Mouse (Mus musculus) heart, postnatal 0 days (tissue): Measurements from ENCODE around the gene Zcchc2. TPM values are rescaled to one million over a fixed set of nuclear protein-coding genes. Genes with fewer than 3 reads are reported as not detected.

Experiments used
- ATAC-seq: fragments of 200-750 bp; cut with Nextera tagmentation; 2 replicates; pipeline ENCODE4 v1.8.0; 2017; ENCODE audit warnings: low read depth, moderate number of reproducible peaks, moderate library complexity; ENCODE audit not compliant: insufficient read depth
- DNase-seq: peaks from one replicate; pipeline ENCODE4 v3.0.0-alpha.2; 2016; ENCODE audit warnings: low spot score
- H3K27ac ChIP-seq: fragments of 300-500 bp; sonication (generic); 2 replicates; pipeline ENCODE4 v1.5.1; 2014; ENCODE audit warnings: low read depth, mild to moderate bottlenecking
- H3K27me3 ChIP-seq: fragments of 300-500 bp; sonication (generic); 2 replicates; pipeline ENCODE4 v1.6.1; 2014; ENCODE audit warnings: low read length, mixed read lengths; ENCODE audit not compliant: control insufficient read depth, insufficient read depth
- H3K36me3 ChIP-seq: fragments of 300-500 bp; sonication (generic); replicated peaks from 2 replicates; pipeline ENCODE4 v1.6.1; 2014; ENCODE audit warnings: low read length, mixed read lengths; ENCODE audit not compliant: control insufficient read depth, insufficient read depth
- H3K4me1 ChIP-seq: fragments of 300-500 bp; sonication (generic); 2 replicates; pipeline ENCODE4 v1.6.1; 2014; ENCODE audit warnings: antibody characterized with exemption; ENCODE audit not compliant: control insufficient read depth, insufficient read depth
- H3K4me2 ChIP-seq: fragments of 300-500 bp; sonication (generic); 2 replicates; pipeline ENCODE4 v1.6.1; 2014; ENCODE audit warnings: low read depth, mild to moderate bottlenecking, low read length, moderate library complexity
- H3K4me3 ChIP-seq: fragments of 300-500 bp; sonication (generic); 2 replicates; pipeline ENCODE4 v1.5.1; 2014; ENCODE audit warnings: low read depth, low read length
- H3K9ac ChIP-seq: fragments of 300-500 bp; sonication (generic); replicated peaks from 2 replicates; pipeline ENCODE4 v1.6.1; 2014; ENCODE audit warnings: low read depth, low read length, mixed read lengths
- H3K9me3 ChIP-seq: fragments of 300-500 bp; sonication (generic); replicated peaks from 2 replicates; pipeline ENCODE4 v1.6.1; 2016; ENCODE audit warnings: low read length; ENCODE audit not compliant: control insufficient read depth
- CTCF ChIP-seq: IDR thresholded peaks from 2 replicates; pipeline ENCODE4 v1.5.1; 2016; ENCODE audit warnings: antibody characterized with exemption, control low read depth, low read depth
- EP300 ChIP-seq: IDR thresholded peaks from 2 replicates; pipeline ENCODE4 v1.6.1; 2016; ENCODE audit warnings: antibody characterized with exemption, low read depth
- WGBS: fragments of 180-500 bp; shearing (Covaris S2); extraction: QIAGEN DNeasy Blood & Tissue Kit; methylation state at CpG from one replicate; pipeline ENCODE4 v1.1.7; 2014; 5-methylcytosine and 5-hydroxymethylcytosine counted together
- polyA plus RNA-seq: library from polyadenylated mRNA; unstranded; fragments of >200 nt; fragmentation: Nextera tagmentation; extraction: Ambion mirVana; gene quantifications from 2 replicates; pipeline ENCODE4 v1.2.1, GENCODE M21; 2015
- total RNA-seq: library from RNA; depleted of rRNA; stranded (reverse); fragments of >200 nt; gene quantifications from 2 replicates; pipeline ENCODE4 v1.2.3, GENCODE M21; 2014; ENCODE audit warnings: low replicate concordance

Zcchc2 gene
- total and polyA plus RNA-seq, 2 experiments from 2014 or later, result 1.1 to 6.6 TPM

- no peak overlapping the region for H3K4me3 ChIP-seq
- H3K27ac ChIP-seq, result no peak overlapping the region
- TF ChIP-seq CTCF (no peak), EP300 (no peak)
- H3K27me3 ChIP-seq, result no peaks in the 10 kb centered on the region
- DNase-seq (no peak), ATAC-seq (no peak)
- H3K4me1 ChIP-seq, result no peaks in the 10 kb centered on the region
- H3K36me3 ChIP-seq, result no peaks in the 10 kb centered on the region
- no peak overlapping the region for H3K9ac ChIP-seq
- H3K4me2 ChIP-seq, result no peak overlapping the region
- H3K9me3 ChIP-seq, result peaks cover 8% of the 10 kb centered on the region; the same call in 1 of the 2 replicates
Observed at GRCm38 (mm10) chr1:105954047-105954446, 36.2 kb upstream of the Zcchc2 start.

GRCm38 (mm10) chr1:105956057-105956456, 34.1 kb upstream of the Zcchc2 start:
- peaks cover 8% of the 10 kb centered on the region; the same call in 1 of the 2 replicates for H3K9me3 ChIP-seq
- 84% methylated on average over 5 of the region's 5 CpGs for whole genome bisulfite sequencing
- H3K4me1 ChIP-seq, result no peaks in the 10 kb centered on the region
- H3K27ac ChIP-seq, result no peak overlapping the region
- no peak overlapping the region for H3K4me3 ChIP-seq
- no peak overlapping the region for H3K4me2 ChIP-seq
- no peaks in the 10 kb centered on the region for H3K36me3 ChIP-seq
- H3K27me3 ChIP-seq, result no peaks in the 10 kb centered on the region
- DNase-seq (no peak), ATAC-seq (no peak)
- H3K9ac ChIP-seq, result no peak overlapping the region
- TF ChIP-seq CTCF, result no peak
- no peak for TF ChIP-seq EP300

DNA sequence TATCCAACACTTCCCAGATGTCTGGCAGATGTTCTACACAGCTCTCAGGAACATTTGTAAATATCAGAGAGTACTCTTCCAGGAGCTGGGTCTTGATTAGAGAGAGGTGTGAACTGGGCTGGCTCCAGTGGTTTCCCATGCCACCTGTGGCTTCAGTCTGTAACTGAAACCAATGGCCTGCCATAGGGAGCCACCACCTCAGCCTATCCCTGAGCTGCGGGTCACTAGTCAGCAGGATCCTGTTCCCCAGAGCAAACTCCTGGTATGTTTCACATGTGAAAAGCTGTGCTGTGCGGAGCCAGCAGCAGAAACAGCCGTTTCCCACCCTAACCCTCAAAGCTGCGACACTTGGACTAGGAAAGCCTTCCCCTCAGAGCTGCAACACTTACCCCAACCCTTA, 28.7 kb upstream of the Zcchc2 start:
- Histone ChIP-seq H3K4me2 (no peak overlapping the region), H3K9me3 (no peaks in the 10 kb centered on the region), H3K4me3 (no peak overlapping the region), H3K27ac (no peak overlapping the region), H3K4me1 (0 out of 2 replicates have a peak, but pooled peaks cover 3% of the 10 kb centered on the region), H3K36me3 (no peaks in the 10 kb centered on the region), H3K9ac (no peak overlapping the region), H3K27me3 (no peaks in the 10 kb centered on the region)
- ATAC-seq, result no peak
- no peak for DNase-seq
- WGBS, result 79% methylated on average over 4 of the region's 4 CpGs
- TF ChIP-seq EP300, result no peak
- TF ChIP-seq CTCF, result no peak

DNA sequence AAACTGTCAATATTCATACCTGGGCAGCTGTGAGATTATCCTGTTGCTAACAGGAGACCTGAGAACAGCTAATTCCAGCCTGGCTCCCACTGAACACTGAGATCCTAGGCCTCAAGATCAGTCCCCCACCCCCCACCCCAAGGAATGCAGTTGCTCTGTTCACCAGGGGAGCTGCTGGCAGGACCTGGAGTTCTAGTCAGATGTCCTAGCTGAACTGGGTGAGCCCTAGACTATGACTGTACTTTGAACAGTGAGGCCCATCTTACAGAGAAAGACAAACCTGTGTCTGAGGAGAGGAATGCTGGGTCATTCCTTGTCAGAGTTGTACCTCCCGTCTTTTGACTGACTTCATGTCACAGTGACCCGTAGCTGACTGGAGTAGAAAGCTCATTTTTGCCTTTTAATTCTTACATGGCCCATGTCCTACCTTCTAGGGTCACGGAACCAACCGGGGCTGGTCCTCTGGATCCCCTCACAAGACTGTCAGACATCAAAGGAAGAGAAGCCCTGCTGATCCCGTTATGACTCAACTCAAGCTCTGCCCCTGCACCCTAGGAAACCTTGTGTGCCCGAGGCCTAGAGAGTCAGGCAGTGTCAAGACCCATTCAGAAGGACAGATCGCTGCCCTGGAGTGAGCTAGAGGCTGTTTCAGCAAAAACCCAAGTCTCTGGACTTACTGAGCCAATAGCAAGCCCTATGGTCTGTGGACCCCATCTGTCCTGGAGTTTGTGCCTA, 28.0 kb upstream of the Zcchc2 start:
- WGBS, result 67% methylated on average over 7 of the region's 7 CpGs
- Histone ChIP-seq H3K4me3 (no peak overlapping the region), H3K27ac (no peak overlapping the region), H3K9me3 (no peaks in the 10 kb centered on the region), H3K4me1 (0 out of 2 replicates have a peak, but pooled peaks cover 3% of the 10 kb centered on the region), H3K4me2 (no peak overlapping the region), H3K9ac (no peak overlapping the region), H3K27me3 (no peaks in the 10 kb centered on the region), H3K36me3 (no peaks in the 10 kb centered on the region)
- ATAC-seq (peak; percentile 74), DNase-seq (peak; percentile 14)
- no peak for TF ChIP-seq EP300
- TF ChIP-seq CTCF, result no peak

DNA sequence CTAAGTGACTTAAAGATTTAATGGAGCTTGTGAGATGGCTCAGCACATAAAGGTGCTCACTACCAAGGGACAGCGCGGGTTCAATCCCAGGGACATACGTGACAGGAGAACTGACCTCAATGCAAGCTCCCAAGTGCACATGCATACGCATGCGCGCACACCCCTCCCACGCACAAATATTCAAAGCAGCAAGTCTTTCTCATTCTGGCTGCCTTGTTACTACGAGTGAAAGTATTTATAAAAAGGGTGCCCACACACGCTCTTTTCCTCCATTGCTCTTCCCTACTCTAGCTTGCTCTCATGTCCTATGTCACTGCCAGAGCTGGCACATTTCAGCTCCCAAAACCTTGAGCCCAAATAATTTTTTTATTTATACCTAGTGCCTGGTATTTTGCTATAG, 27.4 kb upstream of the Zcchc2 start:
- no peak overlapping the region for H3K27ac ChIP-seq
- no peak overlapping the region for H3K4me3 ChIP-seq
- TF ChIP-seq EP300 (no peak), CTCF (no peak)
- no peak for DNase-seq
- H3K27me3 ChIP-seq, result no peaks in the 10 kb centered on the region
- no peak for ATAC-seq
- H3K9ac ChIP-seq, result no peak overlapping the region
- H3K4me2 ChIP-seq, result no peak overlapping the region
- 95% methylated on average over 9 of the region's 9 CpGs for WGBS
- no peaks in the 10 kb centered on the region for H3K9me3 ChIP-seq
- H3K36me3 ChIP-seq, result no peaks in the 10 kb centered on the region
- H3K4me1 ChIP-seq, result 0 out of 2 replicates have a peak, but pooled peaks cover 3% of the 10 kb centered on the region

DNA sequence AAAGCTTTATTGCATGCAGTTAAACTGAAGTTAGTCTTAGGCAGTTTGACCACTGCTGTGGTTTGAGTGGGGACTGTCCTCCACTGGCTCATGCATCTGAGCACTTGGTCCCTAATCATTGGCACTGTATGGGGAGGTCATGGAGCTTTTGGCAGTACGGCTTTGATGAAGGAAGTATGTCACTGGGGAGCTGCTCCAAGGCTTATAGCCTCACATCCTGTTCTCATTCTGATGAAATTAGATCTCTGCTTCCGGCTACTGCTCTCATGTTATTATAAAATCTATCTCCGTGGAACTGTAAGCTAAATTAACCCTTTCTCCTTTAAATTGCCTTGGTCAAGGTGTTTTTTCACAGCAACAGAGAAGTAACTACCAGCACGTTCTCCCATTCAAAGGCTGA, 25.7 kb upstream of the Zcchc2 start:
- H3K4me2 ChIP-seq, result no peak overlapping the region
- H3K36me3 ChIP-seq, result no peaks in the 10 kb centered on the region
- 0 out of 2 replicates have a peak, but pooled peaks cover 3% of the 10 kb centered on the region for H3K4me1 ChIP-seq
- H3K4me3 ChIP-seq, result no peak overlapping the region
- no peaks in the 10 kb centered on the region for H3K9me3 ChIP-seq
- TF ChIP-seq CTCF (no peak), EP300 (no peak)
- DNase-seq, result no peak
- H3K9ac ChIP-seq, result no peak overlapping the region
- H3K27ac ChIP-seq, result no peak overlapping the region
- H3K27me3 ChIP-seq, result no peaks in the 10 kb centered on the region
- 56% methylated on average over 4 of the region's 4 CpGs for WGBS
- ATAC-seq, result no peak
